Mouse (Mus musculus): ENCODE data around the gene Cenph. TPM values are rescaled to one million over a fixed set of nuclear protein-coding genes. Genes with fewer than 3 reads are reported as not detected.

Gene Cenph
- polyA plus RNA-seq, 1 experiment = 0.33 TPM

DNA sequence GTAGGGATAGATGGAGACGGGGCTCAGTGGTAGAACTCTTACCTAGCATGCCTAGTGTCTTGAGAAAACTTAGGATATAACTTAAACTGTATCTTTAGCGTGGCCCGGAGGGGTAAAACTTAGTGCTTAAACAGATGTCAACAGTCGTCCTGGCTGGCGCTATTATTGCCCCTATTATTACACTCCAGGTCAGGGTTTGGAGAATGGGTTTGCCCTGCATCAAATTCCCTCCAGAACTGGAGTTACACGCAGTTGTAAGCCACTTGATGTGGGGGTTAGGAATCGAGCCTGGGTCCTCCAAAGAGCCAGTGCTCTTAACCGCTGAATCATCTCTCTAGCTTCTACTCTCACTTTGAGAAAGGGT is 339 bp upstream of the Cenph start:
- Histone ChIP-seq H3K27ac (ENCODE audit: insufficient read depth, low read depth, low read length) (no peak overlapping the region), H3K4me3 (ENCODE audit: low read depth, low read length) (peak overlapping the region; percentile 90), H3K4me1 (ENCODE audit: control insufficient read depth, insufficient read depth, insufficient read length, low read length) (peaks cover 3% of the 10 kb centered on the region), H3K36me3 (ENCODE audit: control insufficient read depth, insufficient read depth, low read length) (no peaks in the 10 kb centered on the region; the same call in 1 of the 2 replicates), H3K27me3 (ENCODE audit: control insufficient read depth, insufficient read depth, low read length) (no peaks in the 10 kb centered on the region)
- 5% methylated on average over 8 of the region's 8 CpGs for WGBS
- TF ChIP-seq POLR2A (IDR thresholded peaks at IDR 0.05; ENCODE audit: low read depth, low read length) (no peak), CTCF (IDR thresholded peaks at IDR 0.05; ENCODE audit: extremely low read depth, insufficient read length, insufficient replicate concordance, low read depth, low read length) (no peak)

DNA sequence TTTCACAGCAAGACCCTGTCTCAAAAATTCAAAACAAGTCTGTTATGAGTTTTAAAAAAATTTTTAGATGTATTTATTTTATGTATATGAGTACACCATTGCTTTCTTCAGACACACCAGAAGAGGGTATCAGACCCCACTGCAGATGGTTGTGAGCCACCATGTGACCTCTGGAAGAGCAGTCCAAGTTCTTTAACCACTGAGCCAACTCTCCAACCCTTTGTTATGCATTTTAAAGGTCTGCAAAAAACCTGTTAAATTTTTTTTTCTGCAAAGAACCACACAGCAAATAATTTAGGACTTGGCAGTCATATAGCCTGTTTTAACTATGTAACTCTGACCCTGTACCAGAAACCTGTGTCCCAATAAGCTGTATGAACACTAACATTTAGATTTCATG is 995 bp downstream of the Cenph start:
- TF ChIP-seq POLR2A (IDR thresholded peaks at IDR 0.05; ENCODE audit: low read depth, low read length) = no peak
- no peak for TF ChIP-seq CTCF (IDR thresholded peaks at IDR 0.05; ENCODE audit: extremely low read depth, insufficient read length, insufficient replicate concordance, low read depth, low read length)
- Histone ChIP-seq H3K27me3 (ENCODE audit: control insufficient read depth, insufficient read depth, low read length) (no peaks in the 10 kb centered on the region), H3K36me3 (ENCODE audit: control insufficient read depth, insufficient read depth, low read length) (no peaks in the 10 kb centered on the region; the same call in 1 of the 2 replicates), H3K4me1 (ENCODE audit: control insufficient read depth, insufficient read depth, insufficient read length, low read length) (peaks cover 3% of the 10 kb centered on the region), H3K4me3 (ENCODE audit: low read depth, low read length) (no peak overlapping the region), H3K27ac (ENCODE audit: insufficient read depth, low read depth, low read length) (no peak overlapping the region)

DNA sequence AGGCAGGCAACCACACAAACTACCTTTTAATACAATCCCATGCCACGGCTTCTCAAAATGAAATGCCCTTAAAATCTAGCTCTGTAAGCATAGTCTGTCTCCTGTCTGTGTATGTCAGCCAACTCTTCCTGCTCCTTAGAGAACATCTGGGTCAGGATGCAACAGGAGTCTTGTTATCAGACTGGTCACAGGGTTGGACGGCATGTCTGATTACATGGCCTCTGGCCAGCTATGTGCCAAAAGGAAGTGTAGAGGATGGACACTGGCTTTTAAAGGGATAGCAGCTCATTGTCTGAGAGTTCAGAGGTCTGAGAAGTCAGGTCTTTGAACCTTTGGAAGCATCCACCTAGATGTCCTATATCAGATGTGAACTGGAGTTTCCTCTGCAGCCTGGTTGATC is 20.4 kb downstream of the Cenph start:
- Histone ChIP-seq H3K4me3 (ENCODE audit: low read depth, low read length) (no peak overlapping the region), H3K4me1 (ENCODE audit: control insufficient read depth, insufficient read depth, insufficient read length, low read length) (peaks cover 2% of the 10 kb centered on the region; the same call in 1 of the 2 replicates), H3K36me3 (ENCODE audit: control insufficient read depth, insufficient read depth, low read length) (no peaks in the 10 kb centered on the region), H3K27ac (ENCODE audit: insufficient read depth, low read depth, low read length) (no peak overlapping the region), H3K27me3 (ENCODE audit: control insufficient read depth, insufficient read depth, low read length) (no peaks in the 10 kb centered on the region)
- WGBS = 64% methylated on average over 2 of the region's 2 CpGs
- TF ChIP-seq POLR2A (IDR thresholded peaks at IDR 0.05; ENCODE audit: low read depth, low read length) (no peak), CTCF (IDR thresholded peaks at IDR 0.05; ENCODE audit: extremely low read depth, insufficient read length, insufficient replicate concordance, low read depth, low read length) (no peak)

DNA sequence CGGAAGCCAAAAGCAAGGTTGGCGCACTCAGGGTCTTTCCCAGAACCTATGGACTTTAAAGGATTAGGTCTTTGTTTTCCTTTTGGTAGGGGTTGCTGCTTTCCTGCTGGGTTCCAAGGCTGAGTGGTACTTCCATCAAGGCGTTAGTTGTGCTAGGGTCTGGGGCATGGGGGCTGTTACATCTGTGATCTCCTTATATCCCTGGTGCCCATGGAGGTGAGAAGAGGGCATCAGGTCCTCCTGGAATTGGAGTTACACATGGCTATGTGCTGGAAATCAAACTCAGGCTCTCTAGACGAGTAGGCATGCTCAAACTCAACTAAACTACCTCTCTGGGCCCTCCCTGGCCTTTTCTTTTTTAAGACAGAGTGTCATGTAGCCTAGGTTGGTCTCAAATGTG is 21.5 kb downstream of the Cenph start:
- no peak for TF ChIP-seq CTCF (IDR thresholded peaks at IDR 0.05; ENCODE audit: extremely low read depth, insufficient read length, insufficient replicate concordance, low read depth, low read length)
- TF ChIP-seq POLR2A (IDR thresholded peaks at IDR 0.05; ENCODE audit: low read depth, low read length) = no peak
- Histone ChIP-seq H3K4me1 (ENCODE audit: control insufficient read depth, insufficient read depth, insufficient read length, low read length) (peaks cover 2% of the 10 kb centered on the region; the same call in 1 of the 2 replicates), H3K27ac (ENCODE audit: insufficient read depth, low read depth, low read length) (no peak overlapping the region), H3K4me3 (ENCODE audit: low read depth, low read length) (no peak overlapping the region), H3K27me3 (ENCODE audit: control insufficient read depth, insufficient read depth, low read length) (no peaks in the 10 kb centered on the region), H3K36me3 (ENCODE audit: control insufficient read depth, insufficient read depth, low read length) (no peaks in the 10 kb centered on the region)
- 69% methylated on average over 4 of the region's 4 CpGs for WGBS

DNA sequence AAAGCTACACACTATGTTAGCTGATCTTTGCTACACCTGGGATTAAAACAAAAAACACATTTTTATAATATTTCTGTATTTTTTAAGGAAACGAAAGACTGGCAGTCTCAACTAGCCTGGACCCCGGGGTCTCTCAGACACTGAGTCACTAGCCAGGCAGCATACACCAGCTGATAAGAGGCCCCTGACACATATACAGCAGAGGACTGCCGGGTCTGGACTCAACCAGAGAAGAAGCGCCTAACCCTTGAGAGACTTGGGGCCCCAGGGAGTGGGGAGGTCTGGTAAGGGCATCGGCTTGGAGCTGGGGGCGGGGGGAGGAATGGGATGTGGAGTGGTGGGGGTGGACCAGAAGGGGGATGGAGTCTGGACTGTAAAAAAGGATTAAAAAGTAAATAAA is 22.7 kb downstream of the Cenph start:
- 71% methylated on average over 6 of the region's 6 CpGs for WGBS
- Histone ChIP-seq H3K4me3 (ENCODE audit: low read depth, low read length) (no peak overlapping the region), H3K27ac (ENCODE audit: insufficient read depth, low read depth, low read length) (no peak overlapping the region), H3K4me1 (ENCODE audit: control insufficient read depth, insufficient read depth, insufficient read length, low read length) (peaks cover 2% of the 10 kb centered on the region; the same call in 1 of the 2 replicates), H3K36me3 (ENCODE audit: control insufficient read depth, insufficient read depth, low read length) (no peaks in the 10 kb centered on the region), H3K27me3 (ENCODE audit: control insufficient read depth, insufficient read depth, low read length) (no peaks in the 10 kb centered on the region)
- TF ChIP-seq CTCF (IDR thresholded peaks at IDR 0.05; ENCODE audit: extremely low read depth, insufficient read length, insufficient replicate concordance, low read depth, low read length) (no peak), POLR2A (IDR thresholded peaks at IDR 0.05; ENCODE audit: low read depth, low read length) (no peak)

DNA sequence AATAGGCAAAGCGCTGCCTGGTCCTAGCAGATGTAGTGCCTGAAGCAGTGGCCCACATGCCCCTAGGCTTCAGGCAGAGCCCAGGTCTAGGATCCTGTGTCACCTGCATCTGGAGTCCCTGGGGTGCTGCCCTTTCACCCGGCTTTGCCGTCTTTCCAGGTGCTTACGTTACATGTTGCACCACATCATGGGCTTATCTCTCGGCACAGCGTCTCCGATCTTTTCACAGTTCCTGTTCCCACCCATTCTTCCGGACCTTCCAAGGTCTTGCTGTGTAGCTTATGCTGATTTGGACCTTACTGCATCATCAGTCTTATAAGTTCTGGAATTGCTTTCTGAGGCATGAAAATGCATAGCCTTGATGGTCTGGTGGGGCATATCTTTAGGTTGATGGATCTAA is 23.2 kb downstream of the Cenph start:
- Histone ChIP-seq H3K36me3 (ENCODE audit: control insufficient read depth, insufficient read depth, low read length) (no peaks in the 10 kb centered on the region), H3K4me1 (ENCODE audit: control insufficient read depth, insufficient read depth, insufficient read length, low read length) (peaks cover 2% of the 10 kb centered on the region; the same call in 1 of the 2 replicates), H3K4me3 (ENCODE audit: low read depth, low read length) (no peak overlapping the region), H3K27ac (ENCODE audit: insufficient read depth, low read depth, low read length) (no peak overlapping the region), H3K27me3 (ENCODE audit: control insufficient read depth, insufficient read depth, low read length) (no peaks in the 10 kb centered on the region)
- WGBS = 59% methylated on average over 8 of the region's 8 CpGs
- no peak for TF ChIP-seq POLR2A (IDR thresholded peaks at IDR 0.05; ENCODE audit: low read depth, low read length)
- no peak for TF ChIP-seq CTCF (IDR thresholded peaks at IDR 0.05; ENCODE audit: extremely low read depth, insufficient read length, insufficient replicate concordance, low read depth, low read length)

DNA sequence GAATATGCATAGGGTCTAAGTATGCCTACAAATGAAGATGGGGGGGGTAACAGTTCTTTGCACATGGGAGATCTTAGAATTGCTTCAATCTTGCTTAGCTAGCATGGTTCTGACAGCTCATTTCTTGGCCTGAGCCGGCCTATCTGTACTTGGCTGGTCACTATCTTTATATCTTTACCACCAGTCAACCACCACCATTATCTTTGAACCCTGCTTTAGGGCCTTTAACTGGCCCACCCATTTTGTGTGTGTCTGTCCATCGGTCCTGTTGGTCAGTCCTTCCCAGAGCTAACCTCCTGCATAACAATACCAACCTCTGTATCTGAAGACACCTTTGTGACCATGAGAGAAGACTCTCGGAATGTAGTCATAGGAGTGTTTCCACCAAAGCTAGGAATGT is 24.3 kb downstream of the Cenph start:
- H3K27ac ChIP-seq (ENCODE audit: insufficient read depth, low read depth, low read length) = no peak overlapping the region
- no peaks in the 10 kb centered on the region for H3K36me3 ChIP-seq (ENCODE audit: control insufficient read depth, insufficient read depth, low read length)
- no peaks in the 10 kb centered on the region for H3K27me3 ChIP-seq (ENCODE audit: control insufficient read depth, insufficient read depth, low read length)
- no peak overlapping the region for H3K4me3 ChIP-seq (ENCODE audit: low read depth, low read length)
- 73% methylated on average over 3 of the region's 3 CpGs for WGBS
- no peak for TF ChIP-seq POLR2A (IDR thresholded peaks at IDR 0.05; ENCODE audit: low read depth, low read length)
- no peak for TF ChIP-seq CTCF (IDR thresholded peaks at IDR 0.05; ENCODE audit: extremely low read depth, insufficient read length, insufficient replicate concordance, low read depth, low read length)
- H3K4me1 ChIP-seq (ENCODE audit: control insufficient read depth, insufficient read depth, insufficient read length, low read length) = peaks cover 2% of the 10 kb centered on the region; the same call in 1 of the 2 replicates

DNA sequence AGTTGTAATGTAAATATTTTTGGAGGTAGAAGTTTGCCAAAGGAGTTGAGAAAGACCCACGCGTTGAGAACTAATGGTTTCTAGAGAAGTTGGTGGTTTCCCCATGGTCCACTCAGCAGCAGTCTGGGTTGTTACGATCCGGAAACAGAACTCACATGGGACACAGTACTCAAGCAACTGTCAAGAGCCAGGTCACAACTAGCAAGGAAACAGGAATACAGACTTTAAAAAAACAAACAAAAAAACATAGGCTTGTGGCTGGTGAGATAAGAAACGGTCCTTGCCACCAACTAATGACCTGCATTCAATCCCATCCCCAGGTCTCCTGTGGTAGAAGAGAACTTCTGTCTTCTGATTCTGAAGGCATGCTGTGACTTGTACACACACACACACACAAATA is 24.9 kb downstream of the Cenph start:
- no peaks in the 10 kb centered on the region for H3K36me3 ChIP-seq (ENCODE audit: control insufficient read depth, insufficient read depth, low read length)
- H3K4me1 ChIP-seq (ENCODE audit: control insufficient read depth, insufficient read depth, insufficient read length, low read length) = peaks cover 2% of the 10 kb centered on the region; the same call in 1 of the 2 replicates
- 67% methylated on average over 5 of the region's 5 CpGs for WGBS
- no peak overlapping the region for H3K4me3 ChIP-seq (ENCODE audit: low read depth, low read length)
- no peak for TF ChIP-seq CTCF (IDR thresholded peaks at IDR 0.05; ENCODE audit: extremely low read depth, insufficient read length, insufficient replicate concordance, low read depth, low read length)
- TF ChIP-seq POLR2A (IDR thresholded peaks at IDR 0.05; ENCODE audit: low read depth, low read length) = no peak
- no peak overlapping the region for H3K27ac ChIP-seq (ENCODE audit: insufficient read depth, low read depth, low read length)
- no peaks in the 10 kb centered on the region for H3K27me3 ChIP-seq (ENCODE audit: control insufficient read depth, insufficient read depth, low read length)
